Mouse (Mus musculus): ENCODE data around the gene Ppp1r14d. TPM values are rescaled to one million over a fixed set of nuclear protein-coding genes. Genes with fewer than 3 reads are reported as not detected.

The Ppp1r14d gene
- polyA plus RNA-seq, 1 experiment from 2014 or later: not detected

Other genes with a start within 250 kb of the Ppp1r14d start
- gene Ccdc32, start 200.5 kb downstream of the Ppp1r14d start, polyA plus RNA-seq (2015; fragmentation: Nextera tagmentation; extraction: Ambion mirVana): 22.8 and 23.1 TPM in 2 replicates
- 4.5 and 4.8 TPM in 2 replicates for gene Rpusd2, start 195.1 kb downstream of the Ppp1r14d start, polyA plus RNA-seq (2015; fragmentation: Nextera tagmentation; extraction: Ambion mirVana)
- gene Knl1, start 182.8 kb downstream of the Ppp1r14d start, polyA plus RNA-seq (2015; fragmentation: Nextera tagmentation; extraction: Ambion mirVana): 54.7 and 56.3 TPM in 2 replicates
- gene Rad51, start 117.1 kb downstream of the Ppp1r14d start, polyA plus RNA-seq (2015; fragmentation: Nextera tagmentation; extraction: Ambion mirVana): 47.1 and 47.9 TPM in 2 replicates
- 41.4 and 44.4 TPM in 2 replicates for gene Rmdn3, start 72.9 kb downstream of the Ppp1r14d start, polyA plus RNA-seq (2015; fragmentation: Nextera tagmentation; extraction: Ambion mirVana)
- 5.8 and 6.5 TPM in 2 replicates for gene Gchfr, start 62.1 kb downstream of the Ppp1r14d start, polyA plus RNA-seq (2015; fragmentation: Nextera tagmentation; extraction: Ambion mirVana)
- gene Gm14137, start 55.4 kb downstream of the Ppp1r14d start, polyA plus RNA-seq (2015; fragmentation: Nextera tagmentation; extraction: Ambion mirVana): 0.47 and 0.75 TPM in 2 replicates
- gene Zfyve19, start 21.3 kb downstream of the Ppp1r14d start, polyA plus RNA-seq (2015; fragmentation: Nextera tagmentation; extraction: Ambion mirVana): 58.3 and 61.1 TPM in 2 replicates
- gene Dnajc17, start 21.1 kb downstream of the Ppp1r14d start, polyA plus RNA-seq (2015; fragmentation: Nextera tagmentation; extraction: Ambion mirVana): 23.1 and 25.4 TPM in 2 replicates
- 8.0 and 9.4 TPM in 2 replicates for gene Spint1, start 7.5 kb upstream of the Ppp1r14d start, polyA plus RNA-seq (2015; fragmentation: Nextera tagmentation; extraction: Ambion mirVana)
- gene Rhov, start 41.4 kb upstream of the Ppp1r14d start, polyA plus RNA-seq (2015; fragmentation: Nextera tagmentation; extraction: Ambion mirVana): 11.1 and 11.5 TPM in 2 replicates
- gene Vps18, start 58.8 kb upstream of the Ppp1r14d start, polyA plus RNA-seq (2015; fragmentation: Nextera tagmentation; extraction: Ambion mirVana): 21.0 and 21.5 TPM in 2 replicates
- 5.4 TPM in 2 replicates for gene Dll4, start 95.9 kb upstream of the Ppp1r14d start, polyA plus RNA-seq (2015; fragmentation: Nextera tagmentation; extraction: Ambion mirVana)
- gene Chac1, start 121.3 kb upstream of the Ppp1r14d start, polyA plus RNA-seq (2015; fragmentation: Nextera tagmentation; extraction: Ambion mirVana): 0.70 and 1.0 TPM in 2 replicates
- gene Ino80, start 247.8 kb upstream of the Ppp1r14d start, polyA plus RNA-seq (2015; fragmentation: Nextera tagmentation; extraction: Ambion mirVana): 4.2 and 4.5 TPM in 2 replicates

Data from limb, embryonic 13.5 days (tissue).